Mouse (Mus musculus): Measurements from ENCODE around the gene Tsen34.
"Not testable (repeated sequence)": the region's sequence is repeated elsewhere in the genome, so short reads cannot be mapped to it uniquely, and the experiment has no call there.

DNA sequence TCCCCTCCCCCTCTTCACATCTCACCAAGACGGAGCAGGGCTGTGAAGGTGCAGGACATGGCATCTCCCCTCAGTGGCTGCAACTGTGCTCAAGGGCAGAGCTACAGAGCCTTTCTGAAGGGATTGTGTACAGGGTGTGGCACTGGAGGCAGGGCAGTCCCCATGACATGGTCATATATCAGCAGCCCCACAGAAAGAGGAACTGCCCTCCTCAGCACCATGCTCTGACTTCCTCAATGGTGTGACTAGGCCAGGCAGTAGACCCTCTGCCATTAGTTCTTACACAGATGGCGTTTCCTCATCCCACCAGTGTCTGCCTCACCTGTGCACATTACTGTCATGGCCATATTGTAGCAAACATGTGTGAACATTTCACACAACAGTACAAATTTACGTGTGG, 27.6 kb downstream of the Tsen34 start, which contains the start of gene Pirb:
- not testable (repeated sequence) for TF ChIP-seq CTCF (IDR thresholded peaks at IDR 0.05 in 2 of 3, conservative IDR thresholded peaks at IDR 0.05 in 1 of 3; ENCODE audit: control insufficient read depth in 1 of 3, insufficient read depth in 1 of 3, low read depth in 2 of 3, low read length in 3 of 3, poor library complexity in 1 of 3, severe bottlenecking in 1 of 3); SIN3A (IDR thresholded peaks at IDR 0.05; ENCODE audit: low read length); CHD2 (IDR thresholded peaks at IDR 0.05; ENCODE audit: low read length)

Measured in MEL (cell line).